Mouse (Mus musculus) ES-CJ7 (cell line): ENCODE data around the gene Phf14.

Experiments
- DNase-seq: peaks from one replicate; pipeline ENCODE4 v3.0.0; 2011; ENCODE audit warnings: low read depth, low spot score

The Phf14 gene

DNA sequence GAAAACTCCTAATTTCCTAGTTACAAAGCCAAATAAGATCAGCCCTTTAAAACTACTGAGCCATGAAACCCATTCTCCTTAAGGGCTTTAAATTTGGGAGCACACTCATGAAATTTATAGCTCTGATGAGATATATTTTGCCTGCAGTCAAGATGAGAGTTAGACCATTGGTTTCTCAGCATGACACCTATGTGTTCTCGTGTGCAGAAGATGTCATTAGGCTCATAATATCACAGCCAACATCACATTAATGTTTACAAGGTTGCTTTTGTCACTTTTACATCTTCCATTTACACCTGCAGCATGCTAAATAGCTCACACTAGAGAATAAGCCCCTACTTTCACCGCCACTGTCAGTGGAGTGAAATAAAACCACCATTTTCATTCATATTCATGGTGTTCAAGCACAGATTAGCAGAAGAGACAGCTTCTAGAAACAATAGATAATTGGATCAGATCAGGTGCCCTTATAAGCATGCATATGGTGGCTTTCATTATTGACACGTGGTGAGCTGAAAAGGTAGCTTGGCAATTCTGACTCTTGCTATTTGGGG is 181.9 kb downstream of the Phf14 start:
- DNase-seq: no peak

GRCm38 (mm10) chr6:12095716-12096115 is 188.1 kb downstream of the Phf14 start:
- no peak for DNase-seq

DNA sequence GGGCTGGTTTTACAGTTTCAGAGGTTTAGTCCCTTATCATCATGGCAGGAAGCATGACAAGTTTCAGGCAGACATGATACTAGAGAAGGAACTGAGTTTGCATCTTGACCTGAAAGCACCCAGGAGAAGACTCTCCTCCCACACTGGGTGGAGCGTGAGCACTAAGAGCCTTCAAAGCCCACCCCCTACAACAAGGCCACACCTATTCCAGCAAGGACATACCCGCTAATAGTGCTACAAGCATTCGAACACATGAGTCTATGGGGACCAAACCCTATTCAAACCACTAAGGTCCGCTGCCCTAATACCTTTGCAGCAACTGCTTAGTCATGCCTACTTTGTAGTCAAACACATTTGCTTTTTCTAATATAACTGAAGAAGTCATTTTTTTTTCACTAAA is 189.5 kb downstream of the Phf14 start:
- DNase-seq: peak; percentile 61

- DNase-seq: no peak
Observed at GRCm38 (mm10) chr6:12105144-12105543, 197.5 kb downstream of the Phf14 start.

DNA sequence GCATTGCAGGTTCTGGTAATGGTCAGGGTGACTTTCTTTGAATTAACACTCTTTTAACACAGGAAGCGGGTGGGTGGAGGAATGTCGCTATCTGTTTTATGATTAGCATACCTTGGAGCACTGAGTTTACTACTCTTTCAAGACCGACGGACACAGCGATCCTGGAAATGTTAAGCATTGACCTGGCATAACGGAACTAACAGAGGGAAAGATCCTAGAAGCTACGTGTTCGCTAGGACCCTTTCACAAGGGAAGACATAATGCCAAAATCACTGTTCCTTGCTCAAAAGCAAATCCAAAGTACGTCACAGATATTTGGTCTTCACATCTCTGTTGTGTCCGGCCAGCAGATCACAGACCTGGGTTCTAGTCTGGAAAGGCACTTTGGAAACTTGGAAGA is 199.7 kb downstream of the Phf14 start:
- peak; percentile 46 for DNase-seq

GRCm38 (mm10) chr6:12107786-12108185 is 200.2 kb downstream of the Phf14 start:
- DNase-seq: peak; percentile 70

GRCm38 (mm10) chr6:12116926-12117818 is 209.6 kb downstream of the Phf14 start:
- no peak for DNase-seq

- no peak for DNase-seq
Observed at GRCm38 (mm10) chr6:12117819-12118570, 210.4 kb downstream of the Phf14 start.

DNA sequence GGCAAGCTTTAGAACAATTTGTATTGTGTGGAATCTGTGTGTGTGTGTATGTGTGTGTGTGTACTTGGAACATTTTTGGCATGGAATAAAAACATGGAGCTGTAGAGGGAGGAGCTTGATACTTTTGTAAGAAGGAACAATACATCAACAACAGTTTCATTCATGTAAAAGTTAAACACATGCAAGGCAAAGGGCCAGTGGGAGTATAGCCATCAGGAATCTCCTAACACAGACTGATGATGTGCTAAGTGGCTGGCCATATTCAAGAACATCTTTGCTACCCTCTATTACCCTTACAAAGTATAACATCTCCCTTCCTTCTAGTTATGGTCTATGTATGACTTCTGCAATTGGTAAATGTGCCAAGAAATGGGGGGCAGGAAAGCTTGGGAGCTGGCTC is 215.2 kb downstream of the Phf14 start:
- DNase-seq: no peak

DNA sequence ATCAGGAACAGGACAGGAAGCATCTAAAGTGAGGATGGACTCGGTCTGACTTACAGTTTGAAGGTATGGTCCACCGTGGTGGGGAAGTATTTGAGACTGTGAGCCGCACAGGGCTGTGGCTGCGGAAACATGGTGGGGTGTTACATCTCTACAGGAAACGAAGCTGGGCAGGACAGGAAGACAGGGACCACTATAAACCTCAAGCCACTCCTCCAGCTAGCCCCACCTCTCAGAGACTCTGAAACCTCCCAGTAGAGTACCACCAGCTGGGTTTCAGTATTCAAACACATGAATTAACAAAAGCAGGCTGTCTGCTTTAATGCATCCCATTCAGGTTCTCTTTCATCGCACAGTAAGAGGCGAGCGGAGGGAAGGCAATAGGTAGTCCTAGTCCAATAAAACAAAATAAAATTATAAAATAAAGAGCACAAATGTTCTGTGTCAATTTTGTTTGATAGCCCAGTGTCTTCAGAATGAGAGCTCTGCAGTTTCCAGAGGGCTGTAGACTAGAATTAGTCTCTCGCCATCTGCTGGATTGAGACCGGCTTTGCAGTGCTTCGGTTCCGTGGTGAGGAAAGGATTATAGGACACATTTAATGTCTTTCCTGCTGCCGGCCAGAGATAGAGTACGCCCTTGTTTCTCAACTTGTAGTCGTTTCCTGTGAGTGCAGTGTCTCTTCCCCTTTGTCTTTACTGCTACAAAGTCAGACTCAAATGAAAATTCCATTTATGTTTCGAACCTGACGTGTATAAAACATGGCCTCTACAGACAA is 217.6 kb downstream of the Phf14 start:
- DNase-seq: peak; percentile 81

DNA sequence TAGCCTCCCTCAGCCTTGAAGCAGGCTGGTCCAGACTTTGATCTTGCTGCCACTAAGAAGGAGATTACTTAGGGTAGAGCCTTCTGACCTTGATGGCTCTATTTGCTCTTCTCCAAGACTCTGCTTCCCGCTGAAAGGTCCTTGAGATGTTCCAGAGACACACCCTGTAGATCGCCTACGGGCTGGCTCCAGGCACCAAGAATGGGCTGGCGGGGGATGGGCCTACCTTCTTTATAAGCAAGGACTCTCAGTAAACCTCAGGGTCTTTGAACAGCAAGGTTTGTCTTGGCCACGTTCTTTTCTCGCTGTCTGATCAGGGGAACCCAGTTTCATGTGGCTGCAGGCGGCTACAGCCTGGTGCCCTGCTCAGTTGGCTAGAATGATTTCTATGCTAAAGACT is 219.0 kb downstream of the Phf14 start:
- peak; percentile 81 for DNase-seq

- no peak for DNase-seq
Observed at GRCm38 (mm10) chr6:12127287-12127686, 219.7 kb downstream of the Phf14 start.
